Mouse (Mus musculus) adrenal gland, adult 8-10 months (tissue): ENCODE results near the gene Gm49661. TPM values are rescaled to one million over a fixed set of nuclear protein-coding genes. Genes with fewer than 3 reads are reported as not detected.

Experiments
- DNase-seq: peaks from one replicate; pipeline ENCODE4 v3.0.0; 2022
- total RNA-seq, 4 experiments: library from RNA; stranded (reverse); gene quantifications; 2 replicates each; pipeline ENCODE4 v1.2.4; 2022

Gene Gm49661
- total RNA-seq, 4 experiments from 2014 or later = 1.7 to 2.3 TPM; not detected in 2

DNA sequence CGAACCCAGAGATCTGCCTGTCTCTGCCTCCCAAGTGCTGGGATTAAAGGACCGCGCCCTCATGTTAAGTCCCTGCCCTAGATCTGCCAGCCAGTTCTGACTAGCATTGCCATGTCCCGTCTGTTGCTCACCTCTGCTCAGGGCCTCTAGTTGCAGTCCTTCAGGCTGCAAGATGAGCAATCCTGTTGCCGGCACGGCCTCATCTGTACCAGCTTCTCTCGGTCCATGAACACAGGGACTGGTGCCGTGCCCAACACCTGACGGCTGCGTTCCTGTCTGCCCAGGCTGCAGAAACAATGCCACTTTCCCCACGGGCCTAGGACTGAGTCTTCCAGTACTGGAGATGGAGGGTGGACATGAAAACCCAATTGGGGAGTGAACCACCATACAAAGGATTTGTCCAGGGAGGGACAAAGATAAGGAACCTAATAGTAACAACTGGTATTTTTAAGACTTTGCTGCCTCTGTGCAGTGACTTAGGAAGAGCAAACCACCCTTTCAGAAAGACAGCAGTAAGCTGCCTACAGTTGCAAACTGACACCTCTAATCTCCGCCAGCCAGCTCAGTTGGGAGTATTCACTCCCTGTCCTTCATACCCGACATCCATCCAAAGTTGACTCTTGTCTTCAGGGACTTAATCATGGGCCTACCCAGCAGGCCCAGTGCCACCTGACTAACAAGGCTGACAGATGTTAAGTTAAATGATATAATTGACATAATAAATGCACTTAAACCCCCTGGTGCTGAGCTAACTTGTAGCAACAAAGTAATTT, 1.5 kb downstream of the Gm49661 start:
- DNase-seq = no peak

DNA sequence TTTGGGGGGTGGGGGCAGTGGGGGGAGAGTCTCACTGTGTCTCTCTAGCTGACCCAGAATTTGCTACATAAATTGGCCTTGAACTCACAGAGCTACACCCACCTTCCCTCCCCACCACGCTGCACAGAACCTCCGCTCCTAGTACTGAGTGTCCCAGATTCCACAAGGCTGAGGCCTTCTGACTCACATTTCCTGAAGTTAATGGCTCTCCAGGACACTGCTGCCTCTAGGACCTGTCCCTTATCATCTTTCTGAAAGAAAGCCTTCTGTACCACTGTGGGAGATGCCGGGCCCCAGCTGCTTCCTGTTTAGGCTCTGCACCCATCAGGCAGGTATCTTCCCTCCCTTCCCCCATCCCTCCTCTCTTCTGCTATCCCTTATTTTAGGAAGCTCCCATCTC, 2.6 kb downstream of the Gm49661 start:
- peak; percentile 67 for DNase-seq

DNA sequence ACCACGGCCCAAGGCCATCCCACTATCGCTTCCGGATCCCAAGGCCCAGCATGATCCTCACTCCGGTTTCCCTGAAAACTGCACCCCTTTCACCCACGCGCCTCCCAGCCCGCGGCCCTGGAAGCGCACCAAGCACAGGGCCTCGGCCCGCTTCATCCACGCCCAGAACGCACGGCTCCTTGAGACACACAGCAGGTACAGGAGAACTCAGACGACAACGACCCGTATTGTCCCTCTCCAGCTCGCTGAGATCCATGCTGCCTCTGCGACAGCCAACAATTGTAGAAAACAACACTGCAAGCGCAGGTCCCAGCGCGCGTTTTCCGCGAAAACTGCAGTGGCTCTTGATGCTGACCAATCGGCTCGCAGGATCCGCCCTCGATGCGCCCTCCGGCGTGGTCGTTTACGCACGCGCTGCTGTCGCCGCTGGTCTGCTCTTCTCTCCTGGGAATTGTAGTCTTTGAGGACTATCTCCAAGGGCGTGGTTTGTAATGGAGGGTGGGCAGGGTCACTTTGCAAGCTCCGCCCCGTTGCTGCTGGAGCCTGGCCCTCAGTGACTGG, 3.4 kb downstream of the Gm49661 start:
- peak; percentile 95 for DNase-seq

DNA sequence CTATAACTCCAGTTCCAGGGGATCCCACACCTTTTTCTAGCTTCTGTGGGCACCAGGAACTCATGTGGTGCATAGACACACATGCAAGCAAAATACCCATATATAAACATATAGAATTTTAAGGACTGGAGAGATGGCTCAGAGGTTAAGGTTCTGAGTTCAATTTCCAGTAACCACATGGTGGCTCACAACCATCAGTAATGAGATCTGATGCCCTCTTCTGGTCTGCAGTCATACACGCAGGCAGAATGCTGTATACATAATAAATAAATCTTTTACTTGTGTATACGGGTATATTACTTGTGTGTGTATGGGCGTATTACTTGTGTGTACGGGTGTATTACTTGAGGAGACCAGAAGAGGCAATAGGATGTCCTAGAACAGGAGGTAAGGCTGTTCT, 5.3 kb downstream of the Gm49661 start:
- DNase-seq = no peak

GRCm38 (mm10) chr8:84959811-84960210, 9.4 kb downstream of the Gm49661 start:
- DNase-seq = peak; percentile 76

- DNase-seq = no peak
Observed at GRCm38 (mm10) chr8:84956768-84957167, 12.5 kb downstream of the Gm49661 start.

DNA sequence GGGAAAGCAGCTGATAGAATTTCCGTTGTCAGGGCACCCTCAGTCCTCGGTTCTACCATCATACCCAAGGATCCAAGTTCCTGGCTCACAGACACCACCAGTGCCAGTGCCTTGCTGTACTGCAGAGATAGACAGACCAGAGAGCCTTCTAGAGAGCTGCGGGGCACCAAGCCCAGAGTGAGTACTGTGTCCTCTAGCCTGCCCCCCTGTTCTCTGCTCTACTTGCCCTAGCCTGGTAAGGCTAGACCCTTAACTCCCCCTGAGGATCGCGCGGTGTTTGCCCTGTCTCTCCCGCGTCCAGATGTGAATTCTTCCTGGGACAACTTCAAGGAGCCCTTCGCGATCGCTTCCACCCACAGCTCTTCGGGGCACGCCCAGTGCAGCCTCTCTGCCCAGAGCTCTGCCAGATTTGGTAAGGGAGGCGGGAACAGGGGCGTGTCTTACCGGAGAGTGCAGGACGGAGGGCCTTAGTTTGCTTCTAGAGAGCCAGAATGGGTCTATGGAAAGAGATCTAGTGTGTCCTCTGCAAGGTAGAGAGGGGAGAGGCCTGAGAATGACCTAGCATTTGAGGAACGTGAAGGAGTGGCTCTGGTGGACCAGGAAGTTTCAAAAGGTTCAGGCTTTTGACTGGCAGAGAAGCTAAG, 16.5 kb downstream of the Gm49661 start:
- DNase-seq = peak; percentile 52

DNA sequence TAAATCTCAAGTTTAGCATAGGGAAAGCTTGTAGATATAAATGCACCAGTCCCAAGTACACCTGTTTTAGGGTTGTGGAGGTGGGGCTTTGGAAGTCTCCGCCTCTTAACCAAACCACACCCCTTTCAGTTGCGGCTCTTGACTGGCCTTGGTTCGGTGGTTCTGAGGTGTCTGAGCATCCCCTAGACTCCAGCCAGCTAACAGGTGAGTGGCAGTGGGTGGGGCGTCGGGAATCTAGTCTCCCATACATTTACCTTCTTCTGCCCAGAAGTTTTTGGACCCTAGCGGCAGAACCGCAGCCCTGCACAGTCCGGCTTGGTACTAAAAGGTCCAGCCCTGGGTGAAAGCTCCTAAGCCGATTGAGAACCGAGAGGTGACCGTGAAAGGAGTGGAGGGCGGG, 19.5 kb downstream of the Gm49661 start:
- DNase-seq = no peak

DNA sequence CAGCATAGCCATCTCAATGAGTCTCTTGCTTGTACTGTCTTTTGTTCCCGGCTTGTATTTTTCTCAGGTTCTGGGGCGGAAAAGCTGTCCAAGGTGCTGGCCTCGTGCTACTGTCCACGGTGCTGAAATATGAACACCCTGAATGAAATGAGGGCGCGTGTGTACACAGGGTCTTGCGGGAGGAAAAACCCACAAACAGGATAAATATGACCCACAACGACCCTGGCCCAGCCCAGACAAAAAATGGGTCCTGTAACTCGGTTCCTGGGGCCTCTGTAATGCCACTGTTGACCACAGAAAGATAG, 22.0 kb downstream of the Gm49661 start:
- DNase-seq = no peak

GRCm38 (mm10) chr8:84946528-84947240, 22.5 kb downstream of the Gm49661 start, which contains the start of gene Rtbdn:
Rtbdn (plus strand) TSS chr8:84946991.
- no peak for DNase-seq

DNA sequence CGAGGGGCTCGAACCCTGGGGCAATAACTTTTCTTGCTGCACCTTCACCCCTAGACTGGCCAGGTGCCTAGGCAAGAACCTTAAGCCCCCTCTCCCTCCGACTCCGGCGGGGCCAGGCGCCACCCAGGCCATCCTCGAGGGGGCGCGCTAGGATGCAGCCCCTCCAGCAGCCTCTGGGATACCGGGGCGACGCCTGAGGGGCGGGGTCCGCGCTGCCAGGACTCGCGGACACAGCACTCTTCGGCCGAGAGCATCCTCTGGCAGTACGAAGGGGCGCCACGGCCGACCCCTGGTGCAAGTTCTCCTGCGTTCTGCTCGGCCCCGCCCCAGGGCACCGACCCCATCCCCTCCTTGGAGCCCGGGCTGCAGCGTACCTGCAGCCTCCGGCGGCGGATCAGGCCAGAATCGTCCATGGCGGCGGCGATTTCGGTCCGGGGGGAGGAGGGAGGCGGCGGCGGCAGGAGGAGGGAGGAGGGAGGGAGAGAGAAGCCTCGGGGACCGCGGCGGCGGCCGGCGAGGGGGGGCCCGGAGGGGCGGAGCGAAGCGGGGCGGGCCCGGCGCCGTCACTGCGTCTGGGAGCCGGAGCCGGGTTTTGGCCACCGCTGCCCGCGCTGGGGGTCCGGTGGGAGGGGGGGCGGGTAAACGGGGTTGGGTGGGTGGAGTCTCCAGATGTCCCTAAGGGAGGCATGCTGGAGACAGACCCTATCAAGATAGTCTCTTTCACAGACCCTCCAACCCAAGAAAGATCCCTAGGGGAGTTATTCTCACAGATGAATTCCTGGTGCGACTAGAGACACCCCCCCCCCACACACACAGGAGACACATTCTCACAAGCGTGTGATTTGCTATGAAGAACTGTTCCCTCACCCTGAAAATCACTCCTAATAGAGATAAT, 23.4 kb downstream of the Gm49661 start:
- DNase-seq = no peak

- no peak for DNase-seq
Observed at GRCm38 (mm10) chr8:84945235-84945632, 24.0 kb downstream of the Gm49661 start.

DNA sequence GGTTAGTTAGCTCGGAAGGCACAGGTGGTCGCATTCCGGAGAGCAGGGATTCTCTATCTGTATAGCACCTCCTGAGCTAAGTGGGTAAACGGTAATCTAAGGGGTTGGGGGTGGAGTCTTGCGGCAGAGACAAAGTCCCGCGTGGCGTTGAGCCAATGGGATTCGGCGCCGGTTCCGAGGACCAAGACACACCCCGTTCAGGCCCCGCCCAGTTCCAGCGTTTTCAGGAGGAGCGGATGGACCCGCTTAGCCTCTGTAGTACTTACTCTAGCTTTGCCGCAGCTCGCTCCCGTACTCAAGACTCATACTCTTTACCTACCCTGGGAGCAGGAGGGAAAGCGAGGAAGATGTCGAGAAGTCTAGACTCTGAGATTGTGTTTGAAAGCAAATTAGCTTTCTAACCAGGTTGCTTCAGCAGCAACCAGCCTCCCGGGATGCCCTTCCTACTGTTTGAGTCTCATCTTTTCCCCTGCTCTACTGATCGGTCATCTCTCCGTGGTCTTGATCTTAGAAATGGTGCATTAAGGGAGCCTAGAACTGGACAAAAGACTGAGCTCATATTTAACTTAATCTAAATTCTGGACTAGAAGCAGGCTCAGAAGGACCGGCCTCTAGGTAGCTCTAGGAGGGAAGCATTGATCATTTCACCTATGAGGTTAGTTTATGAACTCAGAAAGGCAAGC, 24.6 kb downstream of the Gm49661 start:
- no peak for DNase-seq

- no peak for DNase-seq
Observed at GRCm38 (mm10) chr8:84943699-84944098, 25.5 kb downstream of the Gm49661 start.

- no peak for DNase-seq
Observed at GRCm38 (mm10) chr8:84937620-84938485, 31.4 kb downstream of the Gm49661 start.

DNA sequence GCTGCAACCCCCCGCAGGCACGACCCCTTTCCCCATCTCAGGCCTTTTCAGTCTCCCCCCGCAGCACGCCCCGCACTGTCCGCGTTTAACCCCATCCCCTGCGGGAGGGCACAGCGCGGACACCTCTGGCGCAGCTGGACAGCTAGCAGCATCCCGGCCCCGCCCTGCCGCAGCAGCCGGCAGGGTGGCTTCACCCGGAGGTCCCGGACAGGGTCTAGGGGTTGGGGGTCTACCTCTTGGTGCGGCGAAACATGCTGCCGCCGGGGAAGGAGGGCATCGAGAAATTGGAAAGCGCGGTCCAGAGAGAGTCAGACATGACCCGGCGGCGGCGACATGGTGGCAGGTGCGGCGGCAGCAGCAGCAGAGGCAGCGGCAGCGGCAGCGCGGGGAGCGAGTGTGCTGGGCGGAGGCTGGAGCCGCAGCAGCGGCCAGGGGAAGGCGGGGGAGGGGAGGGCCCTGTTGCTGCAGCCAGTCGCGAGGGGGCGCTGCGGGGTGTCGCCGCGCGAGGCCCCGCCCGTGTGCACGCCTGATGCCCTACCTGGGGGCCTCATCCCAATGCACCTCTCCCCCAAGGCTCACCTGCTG, 32.2 kb downstream of the Gm49661 start, which contains the start of gene Mast1:
Gene Mast1 (minus strand): TSS at position 398 of the 585 bp plus-strand sequence.
- no peak for DNase-seq

DNA sequence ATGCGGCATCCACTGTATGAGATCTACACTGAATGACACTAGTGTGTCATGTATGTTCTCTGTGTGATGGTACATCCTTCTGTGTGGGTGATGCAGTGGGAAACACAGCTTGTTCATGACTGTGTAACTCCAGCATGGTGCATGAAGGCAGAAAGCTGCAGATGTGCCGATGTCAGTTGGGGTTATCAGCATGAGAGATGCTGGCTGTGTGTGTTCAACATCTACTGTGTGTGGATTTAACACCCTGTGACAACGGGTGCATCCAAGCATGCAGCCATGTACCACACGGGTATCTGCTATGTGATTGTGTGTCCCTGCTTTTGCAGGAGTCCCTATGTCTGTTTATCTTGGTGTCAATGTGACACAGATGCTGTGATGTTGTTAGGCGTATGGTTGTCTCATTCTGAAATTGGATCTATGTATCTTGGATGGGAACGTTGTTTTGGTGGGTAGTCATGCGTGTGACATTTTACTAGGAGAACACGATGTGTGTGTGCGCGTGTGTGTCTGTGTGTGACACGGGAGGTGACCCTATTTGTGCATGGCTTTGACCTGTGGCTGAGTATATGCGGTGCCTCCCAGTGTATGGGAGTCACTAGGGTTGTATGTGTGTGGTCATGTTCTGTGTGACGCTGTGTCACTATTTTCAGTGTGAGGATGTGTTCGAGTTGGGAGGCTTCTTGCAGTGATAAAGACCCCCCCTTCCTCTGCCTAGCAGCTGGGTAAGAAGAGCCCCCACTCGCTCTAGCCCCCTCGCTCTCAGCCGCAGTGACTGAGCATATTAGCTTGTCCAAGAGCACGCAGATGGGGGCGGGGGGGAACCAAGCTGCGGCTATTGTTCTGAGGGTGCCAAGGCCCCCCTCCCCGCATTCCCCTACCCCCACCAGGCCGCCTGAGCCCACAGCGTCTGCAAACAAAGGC, 32.9 kb downstream of the Gm49661 start:
- DNase-seq = no peak

DNA sequence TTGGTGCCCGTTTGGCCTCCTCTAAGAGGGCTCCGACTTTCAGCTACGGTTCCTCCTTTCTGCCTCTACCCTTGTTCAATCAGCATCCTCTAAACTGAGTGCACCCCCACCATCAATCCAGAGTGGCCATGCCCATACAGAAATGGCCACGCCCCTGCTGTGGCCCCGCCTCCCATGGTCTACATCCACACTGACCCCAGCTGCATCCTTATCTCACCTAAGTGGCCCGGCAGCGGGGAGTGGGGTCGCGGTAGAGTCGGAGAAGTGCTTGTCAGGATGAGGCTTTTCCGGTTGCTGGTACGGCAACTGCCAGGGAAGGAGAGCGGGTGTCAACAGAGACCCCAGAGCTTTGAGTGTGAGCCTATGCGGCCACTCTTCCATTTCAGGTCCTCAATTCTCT, 33.7 kb downstream of the Gm49661 start:
- no peak for DNase-seq

GRCm38 (mm10) chr8:84934860-84935259, 34.4 kb downstream of the Gm49661 start:
- DNase-seq = no peak
